Mouse (Mus musculus) embryonic facial prominence, embryonic 11.5 days (tissue): ENCODE results near the gene Ablim1. TPM values are rescaled to one million over a fixed set of nuclear protein-coding genes. Genes with fewer than 3 reads are reported as not detected.

ENCODE experiments used
- ATAC-seq: fragments of 200-750 bp; cut with Nextera tagmentation; replicated peaks from 2 replicates; pipeline ENCODE4 v1.8.0; 2017; ENCODE audit warnings: low read depth; ENCODE audit not compliant: insufficient number of reproducible peaks, low FRiP score, low TSS enrichment
- DNase-seq: peaks from one replicate; pipeline ENCODE4 v3.0.0-alpha.2; 2015; ENCODE audit warnings: low spot score
- H3K27ac ChIP-seq: fragments of 300-500 bp; sonication (generic); replicated peaks from 2 replicates; pipeline ENCODE4 v1.5.1; 2014; ENCODE audit warnings: mild to moderate bottlenecking, low read depth, low read length, control low read depth
- H3K27me3 ChIP-seq: fragments of 300-500 bp; sonication (generic); 2 replicates; pipeline ENCODE4 v1.6.1; 2014; ENCODE audit warnings: mild to moderate bottlenecking, low read length, moderate library complexity, mixed read lengths; ENCODE audit not compliant: control insufficient read depth, insufficient read depth
- H3K36me3 ChIP-seq: fragments of 300-500 bp; sonication (generic); replicated peaks from 2 replicates; pipeline ENCODE4 v1.6.1; 2014; ENCODE audit warnings: low read depth, mild to moderate bottlenecking, low read length, moderate library complexity, mixed read lengths; ENCODE audit not compliant: control insufficient read depth, insufficient read depth
- H3K4me1 ChIP-seq: fragments of 300-500 bp; sonication (generic); 2 replicates; pipeline ENCODE4 v1.6.1; 2014; ENCODE audit warnings: low read length, mixed read lengths; ENCODE audit not compliant: control insufficient read depth, insufficient read depth
- H3K4me2 ChIP-seq: fragments of 300-500 bp; sonication (generic); 2 replicates; pipeline ENCODE4 v1.6.1; 2014; ENCODE audit warnings: low read depth, mild to moderate bottlenecking, control low read depth, low read length, moderate library complexity
- H3K4me3 ChIP-seq: fragments of 300-500 bp; sonication (generic); 2 replicates; pipeline ENCODE4 v1.5.1; 2014; ENCODE audit warnings: low read depth, low read length, control low read depth
- H3K9ac ChIP-seq: fragments of 300-500 bp; sonication (generic); replicated peaks from 2 replicates; pipeline ENCODE4 v1.6.1; 2014; ENCODE audit warnings: mild to moderate bottlenecking, control low read depth, low read length
- H3K9me3 ChIP-seq: fragments of 300-500 bp; sonication (generic); replicated peaks from 2 replicates; pipeline ENCODE4 v1.6.1; 2016; ENCODE audit warnings: mild to moderate bottlenecking, low read length, inconsistent platforms, mixed read lengths; ENCODE audit not compliant: control insufficient read depth
- WGBS: fragments of 180-500 bp; shearing (Covaris S2); extraction: QIAGEN DNeasy Blood & Tissue Kit; methylation state at CpG from one replicate; pipeline ENCODE4 v1.1.7; 2014; 5-methylcytosine and 5-hydroxymethylcytosine counted together
- polyA plus RNA-seq: library from polyadenylated mRNA; unstranded; fragments of >200 nt; fragmentation: Nextera tagmentation; extraction: Ambion mirVana; gene quantifications from 2 replicates; pipeline ENCODE4 v1.2.1, GENCODE M21; 2014

Gene Ablim1
- polyA plus RNA-seq, 1 experiment from 2014 or later = 22.8 TPM

DNA sequence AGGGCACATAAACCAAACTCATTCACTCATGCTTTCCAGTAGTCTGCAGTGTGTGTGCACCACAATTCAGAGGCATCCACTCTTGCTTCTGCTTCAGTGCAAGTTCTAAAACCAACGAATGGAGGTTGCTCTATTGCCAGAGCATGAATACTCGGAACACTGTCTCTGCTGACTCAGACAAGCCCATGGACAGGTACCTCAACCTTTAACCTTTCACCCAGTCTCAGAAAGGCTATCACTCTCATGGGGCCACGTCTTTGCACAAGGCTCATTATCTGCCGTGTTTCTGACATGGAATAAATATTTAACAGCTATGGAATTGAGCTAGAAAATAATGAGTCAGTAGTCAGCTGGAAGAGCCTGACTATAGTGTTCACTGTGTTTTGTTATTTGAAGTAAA lies 4.7 kb downstream of the Ablim1 start:
- H3K9me3 ChIP-seq = no peaks in the 10 kb centered on the region
- H3K27ac ChIP-seq = no peak overlapping the region
- WGBS = 67% methylated on average over 4 of the region's 4 CpGs
- peaks cover 2% of the 10 kb centered on the region for H3K27me3 ChIP-seq
- no peaks in the 10 kb centered on the region for H3K36me3 ChIP-seq
- ATAC-seq (no peak), DNase-seq (no peak)
- no peak overlapping the region for H3K4me3 ChIP-seq
- H3K4me1 ChIP-seq = no peaks in the 10 kb centered on the region
- H3K9ac ChIP-seq = no peak overlapping the region
- H3K4me2 ChIP-seq = no peak overlapping the region

GRCm38 (mm10) chr19:57306601-57307000 lies 8.1 kb downstream of the Ablim1 start:
- ATAC-seq = no peak
- H3K9ac ChIP-seq = no peak overlapping the region
- H3K36me3 ChIP-seq = no peaks in the 10 kb centered on the region
- no peak overlapping the region for H3K27ac ChIP-seq
- H3K4me2 ChIP-seq = no peak overlapping the region
- DNase-seq = no peak
- H3K4me1 ChIP-seq = no peaks in the 10 kb centered on the region
- whole genome bisulfite sequencing = 69% methylated on average over 4 of the region's 4 CpGs
- no peaks in the 10 kb centered on the region for H3K27me3 ChIP-seq
- H3K4me3 ChIP-seq = no peak overlapping the region
- H3K9me3 ChIP-seq = no peaks in the 10 kb centered on the region

DNA sequence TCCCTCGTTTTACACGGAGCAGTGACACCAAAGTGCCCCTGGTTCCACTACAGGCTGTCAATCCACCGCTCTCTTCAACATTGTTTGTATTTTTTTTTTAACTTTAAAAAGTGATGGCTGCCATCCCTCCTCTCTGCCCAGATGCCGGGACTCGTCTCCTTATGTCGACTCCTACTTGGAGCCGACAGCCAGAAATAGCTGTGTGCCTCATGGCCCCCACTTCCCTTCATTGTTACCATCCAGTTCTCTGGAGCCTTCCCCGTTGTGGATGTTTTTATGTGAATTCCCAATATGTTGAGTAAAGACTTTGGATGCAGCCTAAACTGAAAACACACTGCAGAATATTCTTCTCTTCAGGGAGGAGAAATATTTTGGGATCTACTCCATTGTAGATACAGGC lies 8.7 kb downstream of the Ablim1 start:
- Histone ChIP-seq H3K4me1 (no peaks in the 10 kb centered on the region), H3K27ac (no peak overlapping the region), H3K36me3 (no peaks in the 10 kb centered on the region), H3K27me3 (no peaks in the 10 kb centered on the region), H3K4me3 (no peak overlapping the region), H3K9me3 (no peaks in the 10 kb centered on the region), H3K4me2 (no peak overlapping the region), H3K9ac (no peak overlapping the region)
- no peak for ATAC-seq
- 75% methylated on average over 8 of the region's 8 CpGs for WGBS
- no peak for DNase-seq

- WGBS = 84% methylated on average over 2 of the region's 2 CpGs
- no peak for DNase-seq
- Histone ChIP-seq H3K27ac (no peak overlapping the region), H3K36me3 (no peaks in the 10 kb centered on the region), H3K9ac (no peak overlapping the region), H3K4me2 (no peak overlapping the region), H3K27me3 (no peaks in the 10 kb centered on the region), H3K4me3 (no peak overlapping the region), H3K4me1 (no peaks in the 10 kb centered on the region), H3K9me3 (no peaks in the 10 kb centered on the region)
- ATAC-seq = no peak
These were observed 10.1 kb downstream of the Ablim1 start for GRCm38 (mm10) chr19:57304666-57305065.

- no peak for ATAC-seq
- H3K9me3 ChIP-seq = no peaks in the 10 kb centered on the region
- H3K9ac ChIP-seq = no peak overlapping the region
- H3K4me1 ChIP-seq = no peaks in the 10 kb centered on the region
- no peak for DNase-seq
- no peaks in the 10 kb centered on the region for H3K27me3 ChIP-seq
- WGBS = 79% methylated on average over 12 of the region's 12 CpGs
- H3K4me2 ChIP-seq = no peak overlapping the region
- no peaks in the 10 kb centered on the region for H3K36me3 ChIP-seq
- H3K4me3 ChIP-seq = no peak overlapping the region
- no peak overlapping the region for H3K27ac ChIP-seq
These were observed 12.7 kb downstream of the Ablim1 start for GRCm38 (mm10) chr19:57301961-57302395.

- H3K9ac ChIP-seq = no peak overlapping the region
- H3K9me3 ChIP-seq = no peaks in the 10 kb centered on the region
- H3K4me1 ChIP-seq = no peaks in the 10 kb centered on the region
- no peaks in the 10 kb centered on the region for H3K36me3 ChIP-seq
- no peak overlapping the region for H3K27ac ChIP-seq
- ATAC-seq (no peak), DNase-seq (no peak)
- no peaks in the 10 kb centered on the region for H3K27me3 ChIP-seq
- no peak overlapping the region for H3K4me2 ChIP-seq
- no peak overlapping the region for H3K4me3 ChIP-seq
- 70% methylated on average over 5 of the region's 5 CpGs for WGBS
These were observed 16.7 kb downstream of the Ablim1 start for GRCm38 (mm10) chr19:57298006-57298405.

GRCm38 (mm10) chr19:57297447-57297846 lies 17.3 kb downstream of the Ablim1 start:
- Histone ChIP-seq H3K4me1 (no peaks in the 10 kb centered on the region), H3K36me3 (no peaks in the 10 kb centered on the region), H3K4me2 (no peak overlapping the region), H3K4me3 (no peak overlapping the region), H3K27ac (no peak overlapping the region), H3K9me3 (no peaks in the 10 kb centered on the region), H3K27me3 (no peaks in the 10 kb centered on the region), H3K9ac (no peak overlapping the region)
- 92% methylated on average over 9 of the region's 9 CpGs for WGBS
- DNase-seq (no peak), ATAC-seq (no peak)

DNA sequence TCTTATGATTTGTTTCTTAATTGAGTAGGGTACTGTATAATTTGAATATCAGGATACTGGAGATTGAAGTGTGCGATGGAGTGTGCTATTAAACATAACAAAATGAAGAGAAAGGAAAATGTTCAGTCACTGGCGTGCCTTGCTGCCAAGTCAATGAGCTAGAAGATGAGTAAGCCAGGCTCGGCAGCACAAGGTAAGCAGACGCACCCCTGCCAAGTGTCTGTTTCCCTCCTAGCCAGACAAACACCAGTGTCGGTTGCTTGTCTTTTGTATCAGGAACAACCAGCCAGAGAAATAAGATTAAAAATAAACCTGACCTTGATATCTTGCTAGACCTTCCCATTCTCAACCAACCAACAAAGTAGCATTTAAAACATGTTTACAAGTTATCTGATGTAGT lies 18.2 kb downstream of the Ablim1 start:
- H3K36me3 ChIP-seq = no peaks in the 10 kb centered on the region
- ATAC-seq (no peak), DNase-seq (no peak)
- no peak overlapping the region for H3K9ac ChIP-seq
- H3K4me3 ChIP-seq = no peak overlapping the region
- 75% methylated on average over 5 of the region's 5 CpGs for WGBS
- no peak overlapping the region for H3K4me2 ChIP-seq
- H3K4me1 ChIP-seq = no peaks in the 10 kb centered on the region
- H3K9me3 ChIP-seq = no peaks in the 10 kb centered on the region
- H3K27ac ChIP-seq = no peak overlapping the region
- no peaks in the 10 kb centered on the region for H3K27me3 ChIP-seq
